Mouse (Mus musculus) left cerebral cortex, postnatal 4 days (tissue): ENCODE measurements around the gene Far2. TPM values are rescaled to one million over a fixed set of nuclear protein-coding genes. Genes with fewer than 3 reads are reported as not detected.

ENCODE experiments used
- DNase-seq: peaks from one replicate; pipeline ENCODE4 v3.0.0-alpha.2; 2022
- intact Hi-C: fragments of 180-260 bp; cut with DNase I; formaldehyde crosslinking; loops from one replicate; pipeline ENCODE4 v1.15.1; 2025
- total RNA-seq, 2 experiments: library from RNA; stranded (reverse); gene quantifications; 2 replicates each; pipeline ENCODE4 v1.2.3; 2021

Gene Far2
- total RNA-seq, 2 experiments from 2014 or later, result 39.6 to 42.5 TPM

- intact Hi-C loops, result loop anchor here (10.0 kb wide), 1 partner anchor 700 kb away; no protein-coding TSS in a partner anchor
- peak; percentile 42 for DNase-seq
Measured at GRCm38 (mm10) chr6:148214765-148215164, 167.7 kb downstream of the Far2 start.

- intact Hi-C loops, result loop anchor here (10.0 kb wide), 1 partner anchor 698 kb away; no protein-coding TSS in a partner anchor
- no peak for DNase-seq
Measured at GRCm38 (mm10) chr6:148216752-148217151, 169.7 kb downstream of the Far2 start.

GRCm38 (mm10) chr6:148218235-148219076 is 171.4 kb downstream of the Far2 start:
- intact Hi-C loops, result loop anchor here (10.0 kb wide), 1 partner anchor 696 kb away; no protein-coding TSS in a partner anchor

GRCm38 (mm10) chr6:148222686-148223085 is 175.6 kb downstream of the Far2 start:
- intact Hi-C loops, result no loop called here
- no peak for DNase-seq

More at GRCm38 (mm10) chr6:148218235-148219076, 171.4 kb downstream of the Far2 start:
- DNase-seq, result no peak

GRCm38 (mm10) chr6:148227542-148227941 is 180.5 kb downstream of the Far2 start:
- intact Hi-C loops, result no loop called here
- no peak for DNase-seq

Other genes starting within 250 kb of the Far2 start
- gene Ergic2, start 165.1 kb downstream of the Far2 start, total RNA-seq, result 10 to 100 TPM; 83.4 to 95.5 TPM